Mouse (Mus musculus) kidney, postnatal 14 days (tissue): ENCODE results near the gene Pgs1.

Experiments
- DNase-seq: peaks from one replicate; pipeline ENCODE4 v3.0.0; 2022; ENCODE audit warnings: mixed read lengths

Gene Pgs1

GRCm38 (mm10) chr11:118060038-118060437 lies 73.9 kb downstream of the Pgs1 start:
- no peak for DNase-seq

- no peak for DNase-seq
Measured at GRCm38 (mm10) chr11:118067588-118067987, 81.5 kb downstream of the Pgs1 start.

- DNase-seq = no peak
Measured at GRCm38 (mm10) chr11:118068812-118069332, 82.8 kb downstream of the Pgs1 start.

- no peak for DNase-seq
Measured at GRCm38 (mm10) chr11:118071227-118071912, 85.3 kb downstream of the Pgs1 start.
